Mouse (Mus musculus) T-helper 17 cell (primary cell): ENCODE measurements around the gene 1700019D03Rik.
"Not testable (repeated sequence)": the region's sequence is repeated elsewhere in the genome, so short reads cannot be mapped to it uniquely, and the experiment has no call there.

Source experiments
- in situ Hi-C, 2 experiments: fragments of 300-600 bp; cut with MboI, MseI; formaldehyde crosslinking; loops; 1 replicate in 1 of 2; 2 replicates in 1 of 2; pipeline ENCODE4 v1.15.1; 2025; ENCODE audit warnings: high pct_unique_total_duplicates in 2 of 2

Gene 1700019D03Rik

DNA sequence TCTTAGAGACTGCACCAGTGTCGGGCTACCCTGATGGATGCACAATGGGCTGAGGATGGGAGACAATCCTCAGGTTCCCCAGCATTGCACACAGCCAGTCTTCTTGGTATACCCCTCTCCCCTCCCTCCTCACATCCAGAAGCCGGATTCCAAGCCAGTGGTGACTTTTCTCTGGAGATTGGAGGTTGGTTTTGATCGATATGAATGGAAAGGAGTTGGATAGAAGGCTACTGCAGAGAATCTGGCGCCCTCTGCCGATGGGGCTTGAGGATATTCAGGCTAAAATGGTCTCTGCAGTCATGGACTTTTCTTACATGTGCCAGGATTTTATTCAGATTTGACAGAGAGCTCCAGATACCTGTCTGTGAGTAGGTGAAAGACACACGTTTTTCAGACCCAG, 64.9 kb downstream of the 1700019D03Rik start:
- in situ Hi-C loops: loop anchor here (5.0 to 10.0 kb wide), 3 partner anchors 90 to 308 kb away; no protein-coding TSS in a partner anchor

DNA sequence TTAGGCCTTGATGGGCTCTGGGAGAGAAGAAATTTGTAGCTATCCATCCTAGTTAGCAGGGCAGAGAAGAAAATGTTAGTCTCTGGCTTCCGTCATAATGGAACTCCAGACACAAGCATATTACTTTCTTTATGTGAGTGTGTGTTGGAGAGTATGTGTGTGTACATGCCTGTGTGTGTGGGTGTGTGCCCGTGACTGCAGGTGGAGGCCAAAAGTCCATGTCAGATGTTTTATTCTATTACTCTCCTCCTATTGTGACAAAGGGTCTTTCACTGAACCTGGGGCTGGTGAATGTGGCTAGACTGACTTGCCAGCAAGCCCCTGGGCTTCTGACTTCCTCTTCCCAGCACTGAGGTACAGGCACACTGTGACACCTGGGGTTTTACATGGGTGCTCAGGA, 65.5 kb downstream of the 1700019D03Rik start:
- in situ Hi-C loops: loop anchor here in 1 of 2 experiments (10.0 kb wide), 1 partner anchor 90 kb away; no protein-coding TSS in a partner anchor

DNA sequence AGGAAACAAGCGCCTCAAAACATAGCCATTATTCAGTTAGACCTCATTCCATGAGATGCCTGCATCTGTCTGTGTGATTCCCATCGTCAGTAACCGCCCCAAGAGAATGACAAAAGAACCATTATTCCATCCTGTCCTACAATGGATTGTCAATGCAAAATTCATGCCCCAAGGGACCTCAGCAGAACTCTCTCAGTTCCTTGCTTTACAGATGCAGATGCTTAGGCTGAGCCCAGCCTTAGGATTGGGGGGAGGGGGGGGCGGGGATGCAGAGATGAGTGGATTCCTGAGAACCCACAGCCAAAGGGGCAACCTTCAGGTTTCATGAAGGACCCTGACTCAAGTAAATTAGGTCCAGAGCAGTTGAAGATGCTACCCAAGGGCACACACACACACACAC, 66.4 kb downstream of the 1700019D03Rik start:
- in situ Hi-C loops: loop anchor here in 1 of 2 experiments (10.0 kb wide), 1 partner anchor 89 kb away; no protein-coding TSS in a partner anchor

- in situ Hi-C loops: loop anchor here in 1 of 2 experiments (10.0 kb wide), 1 partner anchor 88 kb away; no protein-coding TSS in a partner anchor
Measured at GRCm38 (mm10) chr1:52952551-52953397, 67.2 kb downstream of the 1700019D03Rik start.

GRCm38 (mm10) chr1:52952143-52952542, 67.8 kb downstream of the 1700019D03Rik start:
- in situ Hi-C loops: loop anchor here in 1 of 2 experiments (10.0 kb wide), 1 partner anchor 87 kb away; no protein-coding TSS in a partner anchor

GRCm38 (mm10) chr1:52951146-52951868, 68.7 kb downstream of the 1700019D03Rik start:
- in situ Hi-C loops: loop anchor here in 1 of 2 experiments (10.0 kb wide), 1 partner anchor 87 kb away; no protein-coding TSS in a partner anchor

DNA sequence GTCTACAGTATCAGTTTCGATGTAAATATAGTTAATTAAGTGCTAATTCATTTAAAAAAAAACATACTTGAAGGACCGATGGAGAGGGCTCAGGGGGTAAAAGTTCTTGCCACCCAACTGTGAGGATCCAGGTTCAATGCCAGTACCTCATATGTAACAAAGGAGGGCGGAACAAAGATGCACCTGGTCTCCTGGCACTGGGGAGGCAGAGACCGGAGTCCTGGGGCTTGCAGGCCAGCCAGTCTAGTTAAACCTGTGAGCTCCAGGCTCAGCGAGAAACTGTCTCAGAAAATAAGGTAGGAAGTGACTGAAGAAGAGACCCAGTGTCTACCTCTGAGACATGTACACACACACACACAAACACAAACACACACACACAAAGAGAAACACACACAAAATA, 72.1 kb downstream of the 1700019D03Rik start:
- in situ Hi-C loops: no loop called here

DNA sequence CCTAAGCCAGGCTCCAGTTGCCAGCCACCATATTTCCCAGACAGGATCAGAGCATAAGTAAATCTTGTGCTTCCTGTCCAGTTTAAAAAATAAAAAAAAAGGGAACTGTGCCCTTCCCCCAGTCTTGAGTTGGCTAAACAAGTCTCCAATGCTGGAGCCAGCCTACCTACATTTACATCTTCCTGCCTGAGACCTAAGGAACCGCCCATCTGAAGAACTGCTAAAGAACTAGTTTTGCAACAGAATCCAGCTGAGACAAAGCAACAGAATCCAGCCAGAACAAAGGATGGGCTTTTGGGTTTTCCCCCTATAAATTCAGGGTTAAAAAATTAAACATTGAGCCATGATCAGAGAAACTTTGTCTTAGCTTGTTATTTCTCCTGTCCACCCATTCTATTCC, 81.0 kb downstream of the 1700019D03Rik start:
- in situ Hi-C loops: loop anchor here in 1 of 2 experiments (10.0 kb wide), 1 partner anchor 1784 kb away; no protein-coding TSS in a partner anchor

DNA sequence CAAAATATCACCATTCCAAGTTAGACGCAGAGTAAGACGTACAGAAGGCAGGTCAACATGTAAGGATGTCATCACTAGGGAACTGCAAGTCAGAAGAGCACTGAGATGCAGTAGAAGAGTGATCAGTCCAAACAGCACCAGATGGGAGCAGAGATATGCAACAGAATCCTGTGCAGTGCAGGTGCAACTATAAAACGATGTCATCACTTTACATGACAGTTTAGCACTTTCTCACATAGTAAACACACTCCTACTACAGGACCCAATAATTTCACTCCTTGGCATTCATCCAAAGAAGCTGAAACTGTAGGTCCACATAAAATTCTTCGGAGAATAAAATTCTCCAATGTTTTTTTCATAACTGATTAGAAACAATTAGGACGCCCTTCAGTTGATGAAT, 85.5 kb downstream of the 1700019D03Rik start:
- in situ Hi-C loops: loop anchor here in 1 of 2 experiments (10.0 kb wide), 1 partner anchor 1780 kb away; no protein-coding TSS in a partner anchor

- in situ Hi-C loops: not testable (repeated sequence)
Measured at GRCm38 (mm10) chr1:52924482-52924881, 95.5 kb downstream of the 1700019D03Rik start.

DNA sequence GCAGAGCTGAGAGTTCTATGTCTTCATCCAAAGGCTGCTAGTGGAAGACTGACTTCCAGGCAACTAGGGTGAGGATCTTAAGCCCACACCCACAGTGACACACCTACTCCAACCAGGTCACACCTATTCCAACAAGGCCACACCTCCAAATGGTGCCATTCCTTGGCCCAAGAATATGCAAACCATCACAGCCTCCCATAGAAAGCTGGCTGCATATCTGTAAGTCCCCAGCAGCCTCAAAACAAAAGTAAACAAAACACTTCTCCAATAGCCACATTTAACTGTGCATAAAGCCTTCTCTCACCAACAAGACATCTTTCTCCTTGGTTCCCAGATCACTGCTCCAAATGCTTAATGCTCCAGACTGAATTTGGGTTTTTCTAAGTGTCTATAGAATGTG, 101.1 kb downstream of the 1700019D03Rik start:
- in situ Hi-C loops: loop anchor here (5.0 kb wide), 2 partner anchors 47 to 48 kb away; no protein-coding TSS in a partner anchor

DNA sequence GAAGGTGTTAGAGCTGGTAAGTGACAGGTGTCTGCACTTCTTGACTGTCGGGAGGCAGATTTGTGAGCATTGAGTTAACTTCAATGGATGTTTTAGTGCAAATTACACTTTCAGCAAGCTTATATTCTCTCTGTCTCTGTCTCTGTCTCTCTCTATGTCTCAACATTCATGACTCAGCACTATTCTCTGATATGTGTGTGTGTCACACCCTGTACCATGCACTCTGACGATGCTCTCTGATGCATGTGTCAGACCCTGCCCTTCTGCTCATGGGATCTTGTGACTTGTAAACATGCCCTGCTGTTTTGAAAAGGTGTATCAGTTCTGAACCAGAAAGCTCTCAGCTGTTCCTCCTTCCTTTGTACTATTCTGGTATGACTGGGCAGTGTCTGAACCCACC, 103.3 kb downstream of the 1700019D03Rik start:
- in situ Hi-C loops: loop anchor here (5.0 kb wide), 2 partner anchors 44 to 51 kb away; no protein-coding TSS in a partner anchor

GRCm38 (mm10) chr1:52909783-52910182, 110.2 kb downstream of the 1700019D03Rik start:
- in situ Hi-C loops: no loop called here

GRCm38 (mm10) chr1:52884208-52884607, 135.8 kb downstream of the 1700019D03Rik start:
- in situ Hi-C loops: no loop called here
